Mouse (Mus musculus) mouse embryonic stem cell (cell line): ENCODE measurements around the gene Mef2d.

Experiments
- in situ Hi-C, 2 experiments: fragments of 300-500 bp; cut with MboI; formaldehyde crosslinking; loops; 1 replicate in 1 of 2; 3 replicates in 1 of 2; pipeline ENCODE4 v1.14.3; 2019 to 2020; ENCODE audit warnings: low sequenced_read_pairs in 2 of 2, low pct_unique_long_range_greater_than_20kb in 1 of 2, mixed read lengths in 1 of 2; ENCODE audit not compliant: unreplicated experiment in 1 of 2

The Mef2d gene

DNA sequence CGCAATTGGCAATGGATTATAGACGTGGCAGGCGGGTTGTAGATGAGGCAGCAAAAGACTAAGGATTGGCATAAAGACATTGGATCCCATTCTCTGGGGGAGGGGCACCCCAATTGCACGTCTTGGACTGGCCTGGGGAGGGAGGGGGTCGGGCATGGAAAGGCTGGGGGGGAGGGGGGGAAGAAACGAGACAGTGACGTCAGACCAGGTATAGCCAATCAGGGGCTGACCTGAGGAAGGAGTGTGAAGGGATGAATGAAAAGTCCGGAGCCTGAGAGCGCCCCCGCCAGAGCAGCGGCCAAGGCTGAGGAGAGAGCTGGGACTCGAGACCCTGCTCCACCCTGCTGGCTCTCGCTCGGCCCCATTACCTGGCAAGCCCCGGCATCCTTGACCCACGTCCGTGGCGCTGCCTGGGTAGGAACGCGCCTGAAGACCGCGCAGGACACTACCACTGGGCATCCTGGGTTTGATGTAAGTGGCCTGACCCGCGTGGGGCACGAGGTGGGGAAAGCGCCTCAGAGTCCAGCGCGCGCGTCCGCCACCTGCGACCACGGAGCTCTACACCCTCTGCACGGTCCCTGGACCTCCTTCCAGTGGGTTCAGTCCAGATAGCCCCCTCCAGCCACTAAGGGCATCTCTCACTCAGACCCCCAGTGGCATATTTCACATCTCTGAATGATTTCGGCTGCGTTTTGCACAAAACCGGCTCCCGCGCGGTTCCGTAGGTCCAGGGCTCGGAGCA, 72.2 kb downstream of the Mef2d start:
- in situ Hi-C loops, result no loop called here

DNA sequence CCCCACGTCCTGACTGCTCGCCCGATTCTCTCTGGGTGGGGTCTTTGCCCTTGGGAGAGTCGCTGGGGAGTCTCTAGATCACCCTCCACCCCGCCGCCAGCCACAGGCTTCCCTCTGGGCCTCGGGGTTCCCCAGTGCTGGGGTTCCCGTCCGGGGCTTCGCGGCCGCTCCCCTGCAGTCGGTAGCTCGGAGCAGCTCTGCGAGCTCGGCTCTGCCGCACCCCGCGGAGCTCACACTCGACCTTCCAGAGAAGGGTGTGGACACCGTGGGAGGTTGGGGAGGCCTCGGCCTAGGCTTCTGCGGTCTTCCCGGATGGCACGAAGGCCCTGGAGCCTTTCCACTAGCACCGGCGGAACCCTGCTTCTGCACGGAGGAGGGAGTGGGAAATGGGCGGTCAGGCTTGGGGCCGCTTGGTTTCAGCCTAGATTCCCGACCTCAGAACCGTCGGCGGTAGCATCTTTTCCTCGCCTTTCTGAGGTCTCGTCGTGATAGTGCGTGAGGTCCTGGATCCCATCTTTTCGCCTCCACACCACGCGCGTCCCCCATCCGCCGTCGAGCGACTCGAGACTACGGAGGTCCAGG, 72.9 kb downstream of the Mef2d start:
- in situ Hi-C loops, result no loop called here

DNA sequence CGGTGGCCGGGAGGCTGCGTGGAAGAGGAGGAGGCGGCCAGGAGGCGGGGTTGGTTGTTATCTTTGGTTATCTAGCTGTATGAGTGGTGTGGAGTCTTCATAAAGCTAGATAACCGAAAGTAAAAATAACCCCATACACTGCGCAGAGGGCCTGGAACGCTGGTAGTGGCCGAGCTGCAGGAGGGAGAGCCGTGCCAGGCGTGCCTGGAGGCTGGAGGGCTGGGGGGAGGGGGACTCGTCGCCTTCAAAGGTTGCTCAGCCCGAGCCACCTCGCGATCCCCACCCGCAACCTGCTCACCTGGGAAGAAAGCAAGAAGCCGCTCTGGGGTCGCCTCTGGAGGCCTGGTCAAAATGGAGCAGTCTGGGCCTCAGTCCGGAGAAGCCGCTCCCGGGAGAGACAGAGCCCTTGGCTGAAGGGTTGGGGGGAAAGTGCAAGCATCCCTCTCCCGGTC, 73.4 kb downstream of the Mef2d start:
- in situ Hi-C loops, result no loop called here

DNA sequence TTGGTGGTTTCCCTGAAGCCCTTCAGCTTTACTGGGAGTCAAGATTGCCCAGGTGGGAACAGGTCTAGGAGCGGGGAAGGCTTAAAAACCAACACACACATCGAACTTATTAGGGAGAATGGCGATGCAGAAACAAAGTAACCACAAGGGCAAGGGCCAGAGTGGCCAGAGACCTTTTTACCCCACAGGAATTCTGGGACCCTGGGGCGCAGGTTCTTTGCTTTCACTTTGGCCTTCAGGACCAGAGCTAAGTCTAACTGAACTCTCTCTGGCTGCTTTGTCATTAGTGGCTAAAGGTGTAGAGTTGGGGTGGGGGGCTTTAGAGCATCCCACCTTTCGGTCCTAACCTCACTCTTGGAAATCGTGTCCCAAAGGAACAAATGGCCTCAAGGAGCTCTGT, 73.9 kb downstream of the Mef2d start:
- in situ Hi-C loops, result no loop called here

DNA sequence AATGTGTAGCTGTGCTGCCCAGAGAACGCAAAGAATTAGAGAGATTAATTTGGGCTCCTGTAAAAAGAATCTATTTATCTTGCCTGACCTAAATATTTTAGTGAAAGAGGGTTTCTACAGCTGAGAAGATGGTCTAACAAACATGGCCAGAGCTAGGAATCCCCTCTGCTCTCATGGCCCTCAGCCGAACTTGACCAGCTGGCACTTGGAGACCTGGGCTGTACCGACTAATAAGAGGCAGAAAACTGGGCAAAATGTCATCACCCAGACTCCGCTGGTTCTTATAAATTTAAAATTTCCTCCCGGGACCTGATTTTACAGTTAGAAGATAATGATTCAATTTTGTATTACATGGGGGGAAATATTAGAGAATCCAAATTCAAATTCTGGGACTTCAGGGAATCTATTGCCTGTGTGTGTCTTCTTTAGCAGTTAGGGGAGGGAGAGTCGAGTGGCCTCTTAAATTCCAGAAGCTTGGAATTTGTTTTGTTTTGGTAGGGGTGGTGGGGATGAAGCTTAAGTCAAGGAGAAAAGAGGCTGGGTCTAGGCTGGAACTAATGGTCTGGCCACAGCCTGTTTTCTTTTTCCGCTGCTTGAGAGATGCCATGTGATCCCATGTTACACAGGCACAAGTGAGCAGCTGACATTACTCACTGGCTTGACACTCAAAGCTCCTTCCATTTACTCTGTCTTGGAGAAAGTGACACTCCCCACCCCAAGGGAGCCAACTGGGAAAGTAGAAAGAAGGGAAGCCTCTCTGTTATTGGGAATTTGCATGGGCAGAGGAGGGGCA, 74.6 kb downstream of the Mef2d start:
- in situ Hi-C loops, result no loop called here

DNA sequence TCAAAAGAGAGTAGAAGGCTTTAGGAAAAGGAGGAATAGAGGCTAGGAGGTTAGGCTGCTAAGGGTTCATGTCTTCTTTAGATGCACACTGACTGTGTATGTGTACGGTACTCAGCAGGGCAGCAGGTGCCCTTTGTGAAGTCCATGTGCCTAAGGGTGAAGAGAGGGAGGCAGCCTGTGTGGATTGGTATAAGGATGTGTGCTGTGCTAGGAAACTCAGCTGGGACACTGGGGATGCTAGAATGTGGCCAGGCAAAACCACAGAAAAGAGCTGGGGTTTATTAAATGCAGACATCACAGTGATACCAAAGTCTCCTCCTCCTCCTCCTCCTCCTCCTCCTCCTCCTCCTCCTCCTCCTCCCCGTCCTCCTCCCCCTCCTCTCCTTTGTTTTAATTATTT, 75.5 kb downstream of the Mef2d start:
- in situ Hi-C loops, result no loop called here

DNA sequence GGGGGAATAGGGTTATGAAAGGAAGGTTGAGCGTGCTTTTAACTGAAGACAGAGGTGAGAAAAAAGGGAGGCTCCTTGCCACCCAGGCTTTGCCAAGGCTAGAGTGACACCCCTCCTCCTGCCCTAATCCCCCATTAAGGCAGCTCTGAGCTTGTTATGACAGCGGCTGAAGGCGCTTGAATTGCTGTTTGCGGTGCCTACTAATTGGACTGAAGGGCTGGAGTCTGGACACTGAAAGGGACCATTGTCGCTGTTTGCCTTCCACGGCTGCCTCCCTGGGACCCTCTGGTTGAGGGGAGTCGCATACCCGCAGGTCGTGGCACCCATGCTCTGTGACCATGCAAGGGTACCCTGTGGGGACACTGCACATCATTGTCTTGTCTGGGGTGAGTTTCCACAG, 77.8 kb downstream of the Mef2d start:
- in situ Hi-C loops, result no loop called here

DNA sequence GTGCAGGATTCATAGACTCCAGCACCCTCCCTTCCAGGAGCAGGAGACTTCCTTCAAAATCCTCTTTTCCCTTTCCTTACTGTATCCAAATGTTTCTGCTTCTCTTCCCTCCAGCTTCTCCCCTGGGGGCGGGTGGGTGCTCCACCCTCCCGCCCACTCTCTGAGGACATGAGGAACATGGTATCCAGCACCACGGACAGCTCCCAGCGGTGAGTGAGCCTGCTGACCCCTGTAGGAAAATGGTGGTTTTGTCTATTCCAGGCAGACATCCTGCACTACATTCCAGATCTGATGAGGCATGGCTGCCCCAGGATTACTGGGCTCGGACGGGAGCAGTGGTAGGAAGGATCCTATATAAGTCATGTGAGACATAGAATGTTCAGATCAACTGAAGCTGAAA, 78.7 kb downstream of the Mef2d start:
- in situ Hi-C loops, result no loop called here
